Mouse (Mus musculus): ENCODE measurements around the gene Lsamp.

- TF ChIP-seq POLR2A (IDR thresholded peaks at IDR 0.05; ENCODE audit: low read depth, low read length): no peak
- TF ChIP-seq CTCF (IDR thresholded peaks at IDR 0.05; ENCODE audit: extremely low read depth, insufficient read depth, insufficient read length, insufficient replicate concordance): no peak
These were observed 75.4 kb downstream of the Lsamp start for GRCm38 (mm10) chr16:40059546-40059945.
